9 mouse cellular contexts compared by ENCODE assay signal in the genomic region with DNA sequence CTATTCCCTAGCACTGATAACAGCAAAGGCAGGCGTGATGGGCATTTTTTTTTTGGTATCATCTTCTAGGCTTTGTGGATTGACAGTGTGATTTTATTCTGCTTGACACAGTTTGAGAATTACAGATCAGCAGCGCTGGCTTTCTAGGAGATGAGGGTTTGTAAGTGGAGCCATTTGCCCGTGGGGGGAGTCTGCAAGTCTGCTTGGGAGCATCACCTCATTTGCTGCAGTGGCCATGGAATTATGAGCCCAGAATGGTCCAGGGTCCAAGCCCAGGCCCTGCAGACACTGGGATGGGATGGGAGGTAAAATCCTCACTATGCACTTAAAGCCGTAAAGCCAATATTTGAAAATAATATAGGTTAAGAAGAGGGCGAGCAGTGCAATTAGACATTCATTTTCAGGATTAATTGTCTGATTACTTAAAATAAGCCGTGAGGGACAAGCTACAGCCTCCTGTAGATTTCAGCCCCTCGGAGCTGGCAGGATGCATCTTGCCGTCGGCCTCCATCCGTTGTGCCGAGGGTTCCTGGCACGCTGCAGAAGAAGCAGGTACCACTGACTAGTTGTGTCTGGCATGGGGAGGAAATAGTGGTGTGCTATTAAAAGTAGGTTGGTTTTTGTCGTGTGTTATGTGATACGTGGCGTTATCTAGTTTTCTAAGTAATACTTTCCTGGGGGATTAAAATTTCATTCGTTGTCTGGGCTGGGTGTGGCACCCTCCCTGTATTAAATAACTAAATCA. TPM values are rescaled to one million over a fixed set of nuclear protein-coding genes. Genes with fewer than 3 reads are reported as not detected.
DNase-seq lines count a peak whose midpoint lies in the region; ATAC-seq and TF ChIP-seq lines count a peak whose summit lies in the region.
"Had no signal": no experiment of that assay in that cellular context is flagged by ENCODE, and none has a peak within 500 bp of the region (broad histone marks: within the 10 kb centered on the region; RNA-seq: fewer than 3 reads in every experiment).

No protein-coding gene starts in this region.

- H3K4me3 ChIP-seq in heart, embryonic 14.5 days (ENCODE audit: control insufficient read depth in 1 of 2, insufficient read depth in 1 of 2, low read depth in 1 of 2, low read length in 2 of 2): peak overlapping the region in 1 of 2 experiments; percentile 49; a peak in 2 of 4 replicates
- peak overlapping the region; percentile 47 for H3K4me3 ChIP-seq in forebrain, embryonic 14.5 days (ENCODE audit: low read depth, low read length)
- 0 out of 2 replicates have a peak overlapping the region, but pooled peaks have one; percentile 19 for H3K4me3 ChIP-seq in liver, embryonic 13.5 days (replicated peaks)

- no peak for DNase-seq in heart, adult 11 months
- peak; percentile 23 for DNase-seq in brain, embryonic 14.5 days (ENCODE audit: low read depth)
- DNase-seq in forebrain, embryonic 14.5 days (ENCODE audit: low spot score): peak; percentile 29
- no peak for DNase-seq in liver, embryonic 13.5 days
- DNase-seq in layer of hippocampus, adult 9-10 months (ENCODE audit: low spot score): no peak
- DNase-seq in Muller cell, postnatal 12 days (ENCODE audit: inconsistent ontology term): no peak
- DNase-seq in layer of hippocampus, postnatal 36 days: no peak

- H3K27me3 ChIP-seq in heart, embryonic 14.5 days (ENCODE audit: control insufficient read depth, insufficient read depth, low read length): peaks cover 8% of the 10 kb centered on the region; the same call in 1 of the 2 replicates
- no peaks in the 10 kb centered on the region for H3K27me3 ChIP-seq in forebrain, embryonic 14.5 days (replicated peaks; ENCODE audit: control insufficient read depth, insufficient read depth, low read length)
- H3K27me3 ChIP-seq in liver, embryonic 13.5 days: peaks cover 39% of the 10 kb centered on the region

- no peak overlapping the region for H3K9ac ChIP-seq in heart, embryonic 14.5 days (ENCODE audit: low read length)
- peak overlapping the region; percentile 69 for H3K9ac ChIP-seq in forebrain, embryonic 14.5 days (ENCODE audit: low read length)
- no peak overlapping the region for H3K9ac ChIP-seq in liver, embryonic 13.5 days

- ATAC-seq in heart, embryonic 14.5 days (ENCODE audit: insufficient number of reproducible peaks, insufficient read depth, low FRiP score, low read depth): no peak
- ATAC-seq in forebrain, embryonic 14.5 days: no peak
- ATAC-seq in liver, embryonic 13.5 days (ENCODE audit: low read depth): no peak

- H3K4me1 ChIP-seq in heart, embryonic 14.5 days (ENCODE audit: control insufficient read depth in 2 of 2, insufficient read depth in 2 of 2, low read length in 2 of 2): peaks cover 3 to 8% of the 10 kb centered on the region in 2 experiments; a peak in 2 of 4 replicates
- H3K4me1 ChIP-seq in forebrain, embryonic 14.5 days (ENCODE audit: control insufficient read depth, insufficient read depth, low read length): peaks cover 18% of the 10 kb centered on the region
- H3K4me1 ChIP-seq in liver, embryonic 13.5 days (replicated peaks): no peaks in the 10 kb centered on the region

- no peak overlapping the region for H3K27ac ChIP-seq in heart, embryonic 14.5 days (replicated peaks in 1 of 2; ENCODE audit: control insufficient read depth in 1 of 2, insufficient read depth in 1 of 2, low read depth in 2 of 2, low read length in 2 of 2)
- peak overlapping the region; percentile 74 for H3K27ac ChIP-seq in forebrain, embryonic 14.5 days (ENCODE audit: low read depth, low read length)
- no peak overlapping the region for H3K27ac ChIP-seq in liver, embryonic 13.5 days
- H3K27ac ChIP-seq: macrophage had no signal

- TF ChIP-seq CTCF in brain, embryonic 14.5 days (IDR thresholded peaks at IDR 0.05; ENCODE audit: borderline replicate concordance, extremely low read depth, insufficient read depth, insufficient read length): no peak

- no peak for TF ChIP-seq POLR2A in brain, embryonic 14.5 days (IDR thresholded peaks at IDR 0.05; ENCODE audit: borderline replicate concordance, extremely low read depth, insufficient read depth, insufficient read length, poor library complexity, severe bottlenecking)

- H3K36me3 ChIP-seq in heart, embryonic 14.5 days (ENCODE audit: control insufficient read depth, insufficient read depth, low read length): no peaks in the 10 kb centered on the region
- peaks cover 3% of the 10 kb centered on the region; the same call in 1 of the 2 replicates for H3K36me3 ChIP-seq in forebrain, embryonic 14.5 days (ENCODE audit: control insufficient read depth, insufficient read depth, low read length)
- no peaks in the 10 kb centered on the region for H3K36me3 ChIP-seq in liver, embryonic 13.5 days

- H3K9me3 ChIP-seq in heart, embryonic 14.5 days (ENCODE audit: control insufficient read depth, low read length): no peaks in the 10 kb centered on the region
- H3K9me3 ChIP-seq in forebrain, embryonic 14.5 days (replicated peaks; ENCODE audit: control insufficient read depth, low read length): no peaks in the 10 kb centered on the region
- no peaks in the 10 kb centered on the region for H3K9me3 ChIP-seq in liver, embryonic 13.5 days (replicated peaks)

- peak overlapping the region; percentile 91 for H3K4me2 ChIP-seq in heart, embryonic 14.5 days (ENCODE audit: low read length)
- peak overlapping the region; percentile 88 for H3K4me2 ChIP-seq in forebrain, embryonic 14.5 days (ENCODE audit: low read length)
- no peak overlapping the region for H3K4me2 ChIP-seq in liver, embryonic 13.5 days

- WGBS in heart, embryonic 14.5 days: 68% methylated on average over 16 of the region's 16 CpGs
- 64% methylated on average over 16 of the region's 16 CpGs for WGBS in forebrain, embryonic 14.5 days
- WGBS in liver, embryonic 13.5 days (ENCODE audit: insufficient replicate concordance): 59% methylated on average over 16 of the region's 16 CpGs

RNA-seq across cellular contexts. Expression of gene Mcf2l, which starts 42.7 kb away (rescaled TPM):
- polyA plus RNA-seq in heart, embryonic 14.5 days (2014; fragmentation: Nextera tagmentation; extraction: Ambion mirVana): 12.4 and 13.4 TPM in 2 replicates
- 114 and 189 TPM in 2 replicates for polyA plus RNA-seq in brain, embryonic 14.5 days (2012; rRNA removed)
- polyA plus RNA-seq in forebrain, embryonic 14.5 days (2014; fragmentation: Nextera tagmentation; extraction: Ambion mirVana): 85.2 and 130 TPM in 2 replicates
- 0.89 and 1.2 TPM in 2 replicates for polyA plus RNA-seq in liver, embryonic 13.5 days (2015; fragmentation: Nextera tagmentation; extraction: Ambion mirVana)
- 100 to 1,000 TPM; 224 to 268 TPM for total RNA-seq in layer of hippocampus, postnatal 36 days (2021)

Comparison
In these comparisons a context has a peak if more than half of its experiments do, and no peak if none do; other contexts are left out.
1. DNase-seq: peak in brain, embryonic 14.5 days (single experiment) and forebrain, embryonic 14.5 days (single experiment); none in heart, adult 11 months (single experiment), liver, embryonic 13.5 days (single experiment), layer of hippocampus, adult 9-10 months (single experiment), Muller cell, postnatal 12 days (single experiment) and layer of hippocampus, postnatal 36 days (0 of 2).